Mouse (Mus musculus) urinary bladder, postnatal 0 days (tissue): Measurements from ENCODE around the gene Zdhhc8. TPM values are rescaled to one million over a fixed set of nuclear protein-coding genes. Genes with fewer than 3 reads are reported as not detected.
A peak's percentile ranks its signal among the peaks of the same experiment; 100 is the strongest.

Source experiments
- microRNA counts: library from miRNA; unstranded; fragments of <30 nt; microRNA quantifications from one replicate; lab custom pipeline; 2016
- microRNA-seq: library from miRNA; unstranded; fragments of <30 nt; microRNA quantifications from one replicate; pipeline ENCODE4, GENCODE M21; 2016
- polyA plus RNA-seq: library from polyadenylated mRNA; unstranded; fragments of >200 nt; fragmentation: Nextera tagmentation; extraction: Ambion mirVana; gene quantifications from 2 replicates; pipeline ENCODE4 v1.2.1, GENCODE M21; 2015

Gene Zdhhc8
- polyA plus RNA-seq: 13.8 and 14.6 TPM in 2 replicates

DNA sequence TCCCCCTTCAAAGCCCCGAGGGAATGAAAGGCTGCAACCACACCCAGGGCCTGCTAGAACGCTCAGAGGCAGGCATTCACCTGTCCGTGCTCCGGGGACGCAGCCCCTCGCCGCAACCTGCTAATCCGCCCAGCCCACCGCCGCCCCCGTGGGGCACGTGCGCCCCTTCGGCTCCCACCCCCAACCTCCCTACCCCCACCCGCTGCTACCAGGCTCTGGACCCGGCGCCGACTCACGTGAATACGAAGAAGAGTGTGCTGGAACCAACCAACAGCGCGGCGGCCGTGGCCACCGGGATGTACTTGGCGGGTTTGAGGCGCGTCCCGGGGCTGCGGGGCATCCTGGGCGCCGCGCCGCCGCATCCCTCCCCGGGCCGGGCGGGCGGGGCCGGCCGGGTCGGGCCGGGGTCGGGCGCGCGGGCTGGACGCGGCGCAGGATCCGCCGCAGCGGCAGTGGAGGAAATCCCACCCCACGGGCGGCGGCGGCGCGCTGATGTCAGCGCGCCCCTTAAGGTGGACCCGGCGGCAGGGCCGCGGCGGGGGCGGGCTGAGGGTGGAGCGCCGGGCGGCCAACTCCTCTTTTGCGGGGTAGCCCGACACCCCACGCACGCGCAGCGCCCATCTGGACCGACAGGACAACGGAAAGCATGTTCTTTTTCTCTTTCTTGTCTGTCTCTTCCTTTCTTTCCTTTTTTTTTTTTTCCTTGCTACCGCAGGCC is at the start of gene Zdhhc8:
Gene Zdhhc8 (minus strand): TSS at position 466 of the 718 bp plus-strand sequence.

DNA sequence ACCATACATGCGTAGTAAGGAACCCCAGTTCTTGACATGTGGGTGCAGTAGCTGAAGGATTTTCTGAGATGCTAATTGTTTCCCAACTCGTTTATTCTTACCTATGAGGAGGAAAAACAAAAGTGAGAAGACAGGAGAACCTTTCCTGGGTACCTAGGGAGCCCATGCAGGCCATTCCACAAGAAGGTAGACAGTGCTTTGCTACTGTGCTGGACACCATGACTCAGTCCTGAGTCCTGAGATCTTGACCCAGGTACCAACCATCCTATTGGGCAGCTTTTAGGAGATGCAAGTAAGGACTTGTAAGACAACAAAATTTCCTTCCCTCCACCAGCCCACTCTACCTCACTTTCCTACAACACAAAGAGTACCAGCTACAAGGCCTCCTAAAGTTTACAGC is 23.3 kb upstream of the Zdhhc8 start, which contains the start of gene Gm49776:
Gene Gm49776 (minus strand): TSS at position 101 of the 400 bp plus-strand sequence.

DNA sequence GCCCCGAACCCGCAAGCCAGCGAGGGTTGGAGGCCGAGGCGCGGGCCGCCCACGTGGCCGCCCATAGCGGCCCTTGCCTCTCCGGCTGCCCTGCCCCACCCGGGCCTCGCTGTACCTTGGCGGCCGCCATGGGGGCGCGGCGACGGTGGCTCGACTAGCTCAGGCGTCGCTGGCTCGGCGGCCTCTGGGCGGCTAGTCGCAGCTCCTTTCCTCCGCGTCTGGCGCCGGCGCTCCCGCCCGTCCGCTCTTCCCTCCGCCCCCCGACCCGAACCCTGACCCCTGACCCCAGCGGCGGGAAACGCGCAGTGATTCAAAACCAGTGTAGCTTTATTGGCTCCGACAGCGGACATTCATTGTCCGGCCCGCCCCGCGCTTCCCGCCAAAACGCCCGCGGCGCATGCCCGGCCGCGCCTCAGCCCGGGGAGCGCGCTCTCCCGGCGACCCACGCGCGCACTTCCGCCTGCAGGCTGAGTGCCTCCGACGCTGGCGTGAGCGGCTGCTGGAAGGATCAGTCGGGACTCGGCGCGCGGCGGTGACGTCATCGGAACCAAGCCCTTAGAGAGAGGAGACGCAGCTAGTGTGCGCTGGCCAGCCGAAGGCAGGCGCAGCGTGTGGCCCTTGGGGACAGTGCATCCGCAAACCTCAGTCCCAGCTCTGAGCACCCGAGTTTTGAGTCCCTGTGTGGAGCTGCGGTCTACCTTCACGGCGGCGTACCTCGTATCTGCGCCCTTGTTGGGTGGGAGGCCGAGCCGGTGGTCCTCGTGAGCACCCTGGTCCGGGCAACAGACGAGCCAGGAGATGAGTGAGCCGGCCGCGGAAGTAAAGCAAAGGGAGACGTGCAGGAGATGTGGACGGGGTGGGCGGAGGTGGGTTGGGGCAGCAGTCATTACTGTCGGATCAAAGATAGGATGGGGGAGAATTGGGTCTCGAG is 13.8 kb upstream of the Zdhhc8 start, which contains the start of the genes Trmt2a and Ranbp1:
Gene Trmt2a (plus strand): TSS at position 247 of the 931 bp plus-strand sequence.
Gene Ranbp1 (minus strand): TSS at position 300 of the 931 bp plus-strand sequence.

DNA sequence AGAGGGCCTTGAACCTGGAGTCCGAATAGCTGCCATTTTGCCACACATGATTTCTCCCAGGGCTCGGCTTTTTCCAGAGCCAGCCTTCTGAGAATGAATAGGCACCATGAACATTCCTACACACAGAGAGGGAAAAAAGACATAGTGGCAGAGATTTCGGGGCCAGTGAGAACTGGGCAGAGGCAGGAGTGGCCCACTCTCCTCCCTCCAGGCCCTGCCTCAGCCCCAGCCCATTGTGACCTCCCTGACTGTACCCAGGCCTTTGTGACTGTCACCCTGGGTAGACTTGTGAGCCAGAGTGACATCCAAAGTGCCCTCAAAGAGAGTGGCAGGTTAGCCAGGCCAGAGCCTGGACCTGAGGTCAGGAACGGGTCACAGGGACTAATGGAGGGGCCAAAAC is 17.4 kb downstream of the Zdhhc8 start, which contains the start of gene Ccdc188:
Gene Ccdc188 (plus strand): TSS at position 301 of the 400 bp plus-strand sequence.

MicroRNAs within 50 kb of the gene (microRNA counts, 519-probe panel; counts per million panel counts)
- microRNA mmu-miR-1306 (lab: Ali Mortazavi, UCI): 1,338 counts per million, percentile 8 among the panel's probes with 10 or more counts

Small RNA genes within 50 kb of the gene (microRNA-seq; reads per million reads assigned to microRNA genes)
- gene Gm24572 (not detected), gene Mir1306 (135 reads per million, percentile 50 among the genes with 10 or more reads in this experiment)

Other genes with a start within 250 kb of the Zdhhc8 start
- gene Dgcr6, start 182.3 kb downstream of the Zdhhc8 start, polyA plus RNA-seq: 253 and 287 TPM in 2 replicates
- 15.0 and 19.2 TPM in 2 replicates for gene Prodh, start 144.9 kb downstream of the Zdhhc8 start, polyA plus RNA-seq
- gene Rtn4r, start 107.5 kb downstream of the Zdhhc8 start, polyA plus RNA-seq: 13.5 and 16.2 TPM in 2 replicates
- not detected in 2 replicates for gene Ccdc188, start 17.3 kb downstream of the Zdhhc8 start, polyA plus RNA-seq
- 43.9 and 45.4 TPM in 2 replicates for gene Trmt2a, start 13.5 kb upstream of the Zdhhc8 start, polyA plus RNA-seq
- gene Ranbp1, start 13.6 kb upstream of the Zdhhc8 start, polyA plus RNA-seq: 225 and 297 TPM in 2 replicates
- 1.3 TPM in 1 of 2 replicates, not detected in the other for gene Gm49776, start 23.2 kb upstream of the Zdhhc8 start, polyA plus RNA-seq
- gene Dgcr8, start 54.1 kb upstream of the Zdhhc8 start, polyA plus RNA-seq: 11.5 and 11.7 TPM in 2 replicates
- 27.0 and 27.2 TPM in 2 replicates for gene Tango2, start 113.0 kb upstream of the Zdhhc8 start, polyA plus RNA-seq
- gene Arvcf, start 113.0 kb upstream of the Zdhhc8 start, polyA plus RNA-seq: 5.0 and 6.0 TPM in 2 replicates
- 18.6 and 18.8 TPM in 2 replicates for gene Txnrd2, start 191.2 kb upstream of the Zdhhc8 start, polyA plus RNA-seq
- gene Comt, start 191.7 kb upstream of the Zdhhc8 start, polyA plus RNA-seq: 163 and 182 TPM in 2 replicates